Mouse (Mus musculus) left cerebral cortex, postnatal 25 days (tissue): ENCODE results near the gene Sel1l3. TPM values are rescaled to one million over a fixed set of nuclear protein-coding genes. Genes with fewer than 3 reads are reported as not detected.
A peak's percentile ranks its signal among the peaks of the same experiment; 100 is the strongest.

Source experiments
- DNase-seq, 2 experiments: peaks; one replicate each; pipeline ENCODE4 v3.0.0; 2022; ENCODE audit warnings: low spot score in 2 of 2, mixed read lengths in 1 of 2
- intact Hi-C: fragments of 180-260 bp; cut with DNase I; formaldehyde crosslinking; loops from one replicate; pipeline ENCODE4 v1.15.1; 2025
- total RNA-seq, 2 experiments: library from RNA; stranded (reverse); gene quantifications; 2 replicates each; pipeline ENCODE4 v1.2.3; 2021

The Sel1l3 gene
- total RNA-seq, 2 experiments from 2014 or later, result 67.3 to 70.4 TPM

DNA sequence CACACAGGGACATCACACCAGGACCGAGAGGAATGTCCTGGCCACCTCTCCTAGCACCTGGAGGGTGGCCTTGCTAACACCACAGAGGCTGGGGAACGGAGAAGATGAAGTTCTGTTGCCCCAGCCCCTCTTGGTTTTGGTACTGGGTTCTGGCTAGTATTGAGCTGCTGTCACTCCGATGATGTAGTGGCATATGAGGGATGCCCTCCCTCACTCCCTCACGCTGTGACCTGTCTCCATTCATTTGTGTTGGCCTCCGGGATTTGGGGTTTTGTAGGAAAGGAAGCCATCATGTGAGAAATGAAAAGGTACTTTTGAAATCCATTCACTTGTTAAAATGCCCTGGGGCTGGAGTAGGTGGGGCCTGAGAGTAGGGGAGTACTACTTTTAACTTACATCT is 33.8 kb downstream of the Sel1l3 start:
- intact Hi-C loops, result no loop called here

DNA sequence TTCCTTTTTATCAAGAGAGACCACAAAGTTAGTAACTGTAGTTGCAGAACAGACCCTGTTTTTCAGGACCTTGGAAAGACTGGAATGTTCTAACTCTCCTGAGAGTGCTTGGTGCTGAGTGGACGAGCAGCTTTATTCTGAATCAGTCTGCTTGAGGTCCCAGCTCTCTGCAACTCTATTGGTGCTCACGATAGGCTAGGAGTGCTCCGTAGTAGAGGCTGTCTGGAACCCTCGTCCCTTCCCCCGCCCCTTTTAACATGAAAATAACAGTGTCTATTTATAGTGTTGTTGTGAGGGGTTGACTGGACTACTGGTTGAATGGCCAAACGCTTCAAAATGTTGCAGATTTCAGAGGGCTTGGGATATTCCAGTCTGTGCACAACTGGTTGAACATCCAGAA is 37.0 kb downstream of the Sel1l3 start:
- intact Hi-C loops, result no loop called here
- no peak for DNase-seq

More for the DNA sequence above, 33.8 kb downstream of the Sel1l3 start:
- no peak for DNase-seq

DNA sequence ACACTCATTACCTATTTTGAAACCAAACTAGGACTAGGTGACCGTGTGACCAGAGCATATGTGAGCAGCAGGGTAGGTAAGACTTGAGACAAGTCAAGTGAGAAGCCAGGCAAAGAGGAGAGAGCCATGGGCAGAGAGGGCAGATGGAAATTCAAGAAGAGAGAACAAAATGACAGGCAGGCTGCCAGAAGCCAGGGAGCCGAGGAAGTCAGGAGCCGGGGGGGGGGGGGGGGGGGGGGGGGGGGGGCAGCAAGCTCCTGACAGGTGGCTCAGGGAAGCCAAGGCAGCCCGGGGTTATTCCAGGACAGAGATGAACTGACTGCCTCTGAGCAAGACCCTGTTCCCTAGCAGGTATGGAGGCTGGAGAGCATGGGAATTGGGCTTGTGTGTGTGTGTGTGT is 37.7 kb downstream of the Sel1l3 start:
- intact Hi-C loops, result no loop called here
- DNase-seq, result no peak

DNA sequence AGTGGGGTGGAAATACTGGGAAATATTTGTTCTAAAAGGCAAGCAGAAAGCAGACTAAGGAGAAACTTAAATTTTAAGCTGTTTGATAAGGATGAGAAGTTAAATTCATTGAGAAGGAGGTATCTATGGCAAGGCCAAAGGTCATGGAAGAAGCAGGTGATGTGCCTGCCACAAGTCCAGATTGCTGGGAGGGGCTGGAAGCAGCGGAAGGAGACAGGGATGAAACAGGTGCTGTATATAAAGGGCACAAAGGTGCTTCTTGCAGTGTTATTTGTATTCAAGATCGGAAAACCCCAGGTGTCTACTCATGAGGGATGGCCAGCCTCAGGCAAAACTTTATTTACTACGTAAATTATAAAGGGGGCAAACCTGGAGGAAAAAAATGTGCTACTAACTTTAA is 38.5 kb downstream of the Sel1l3 start:
- intact Hi-C loops, result no loop called here
- no peak for DNase-seq

DNA sequence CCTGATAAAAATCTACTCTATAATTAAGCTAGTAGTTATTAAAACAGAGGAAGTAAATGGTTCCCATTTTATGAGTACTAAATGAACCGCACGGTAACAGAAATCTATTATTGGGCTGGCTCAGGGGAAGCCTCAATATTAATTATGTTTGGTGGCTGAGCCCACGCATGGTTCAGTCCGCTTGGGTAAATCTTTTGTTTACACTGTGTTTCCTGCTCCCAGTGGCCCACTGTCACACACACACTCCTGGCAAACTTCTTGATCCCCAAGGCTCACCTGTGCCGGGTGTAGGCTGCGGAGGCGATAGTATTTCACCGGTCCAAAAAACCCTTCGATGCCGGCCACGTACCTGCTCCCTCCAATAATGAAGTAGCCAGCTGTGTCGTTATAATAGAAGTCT is 39.3 kb downstream of the Sel1l3 start:
- intact Hi-C loops, result no loop called here
- DNase-seq, result no peak

DNA sequence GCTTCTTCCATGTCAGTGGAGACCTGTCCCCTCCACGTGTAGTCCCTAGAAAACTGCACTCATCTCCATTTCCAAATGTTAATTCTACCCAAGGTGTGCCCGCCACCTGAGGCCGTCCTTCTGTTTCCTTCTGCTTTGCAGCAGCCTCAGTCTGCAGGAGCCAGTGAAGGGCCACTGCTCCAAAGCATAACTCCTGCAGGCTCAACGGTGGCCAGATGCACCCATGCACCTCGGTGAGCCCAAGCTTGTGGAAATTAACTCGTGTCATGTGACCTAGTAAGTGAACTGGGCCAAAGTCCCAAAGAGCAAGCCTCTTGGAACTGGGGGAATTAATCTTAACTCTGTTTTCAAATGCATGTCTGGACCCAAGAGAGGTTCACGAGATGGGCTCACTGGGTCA is 40.8 kb downstream of the Sel1l3 start:
- no peak for DNase-seq
- intact Hi-C loops, result no loop called here

DNA sequence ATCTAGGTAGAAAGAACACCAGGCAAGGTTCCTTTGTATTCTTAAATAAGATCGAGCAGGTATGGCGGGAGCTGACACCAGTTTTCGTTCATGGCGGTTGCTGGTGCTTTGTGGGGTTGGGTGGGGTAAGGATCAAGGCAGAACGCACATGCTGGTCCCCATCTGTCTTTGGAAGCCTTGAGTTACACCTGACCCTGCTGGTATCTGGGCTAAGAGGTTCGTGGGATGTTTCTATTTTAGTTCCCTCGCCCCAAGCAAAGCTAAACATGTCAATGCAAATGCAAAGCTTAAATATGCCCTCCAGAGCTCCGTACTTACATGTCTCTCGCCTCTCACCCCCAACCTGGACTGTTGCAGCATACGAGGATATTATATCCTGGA is 41.5 kb downstream of the Sel1l3 start:
- intact Hi-C loops, result no loop called here
- DNase-seq, result no peak

DNA sequence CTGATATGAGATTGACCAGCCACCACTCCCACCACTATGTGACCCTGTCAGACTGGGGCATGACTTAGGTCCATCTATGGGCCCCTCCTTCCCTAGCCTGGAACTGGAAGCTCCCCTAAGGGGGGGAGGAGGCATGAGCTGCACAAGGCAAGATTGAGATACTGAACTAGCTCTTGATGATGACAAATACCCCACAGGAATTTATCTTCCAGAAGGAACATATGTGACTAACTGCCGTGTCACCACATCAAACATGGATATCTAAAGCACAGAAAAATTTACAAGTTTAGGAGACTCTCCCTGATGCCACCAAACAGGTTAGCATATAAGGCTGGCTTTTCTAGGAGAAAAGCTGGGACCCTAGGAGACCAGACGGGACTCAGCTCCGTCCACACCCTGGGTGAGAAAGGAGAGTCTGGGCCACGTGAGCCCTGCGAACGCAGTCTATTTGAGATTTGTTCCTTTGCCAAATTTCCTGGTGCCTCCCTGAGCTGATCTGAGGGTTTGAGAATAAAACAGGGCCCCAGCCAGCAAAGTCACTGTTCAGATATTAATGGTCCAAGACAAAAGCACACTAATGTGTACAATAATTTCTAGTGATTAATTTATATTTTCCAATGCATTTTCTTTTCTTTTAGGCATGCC is 42.0 kb downstream of the Sel1l3 start:
- peak in 1 of 2 experiments; percentile 64 for DNase-seq
- intact Hi-C loops, result no loop called here

DNA sequence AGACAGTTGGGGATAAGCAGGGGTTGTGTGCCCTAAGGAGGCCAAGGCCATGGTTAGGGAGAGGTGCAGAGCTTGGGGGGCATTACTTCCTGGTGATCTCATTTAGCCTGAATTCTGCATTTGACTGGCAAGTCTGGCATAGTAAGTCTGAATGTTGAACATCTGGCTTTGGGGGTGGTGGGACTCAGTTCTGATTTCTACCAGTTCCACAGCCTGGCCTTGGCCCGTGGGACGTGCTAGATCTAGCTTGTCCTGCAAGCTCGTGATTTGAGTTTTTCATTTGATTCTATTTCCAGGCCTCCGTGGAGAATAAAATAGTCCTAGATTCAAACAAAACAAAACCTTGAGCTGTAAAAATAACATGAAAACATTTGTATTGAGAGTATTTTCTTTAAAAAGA is 46.2 kb downstream of the Sel1l3 start:
- intact Hi-C loops, result loop anchor here (2.0 kb wide), 1 partner anchor 25 kb away; no protein-coding TSS in a partner anchor
- peak in 1 of 2 experiments; percentile 85 for DNase-seq

DNA sequence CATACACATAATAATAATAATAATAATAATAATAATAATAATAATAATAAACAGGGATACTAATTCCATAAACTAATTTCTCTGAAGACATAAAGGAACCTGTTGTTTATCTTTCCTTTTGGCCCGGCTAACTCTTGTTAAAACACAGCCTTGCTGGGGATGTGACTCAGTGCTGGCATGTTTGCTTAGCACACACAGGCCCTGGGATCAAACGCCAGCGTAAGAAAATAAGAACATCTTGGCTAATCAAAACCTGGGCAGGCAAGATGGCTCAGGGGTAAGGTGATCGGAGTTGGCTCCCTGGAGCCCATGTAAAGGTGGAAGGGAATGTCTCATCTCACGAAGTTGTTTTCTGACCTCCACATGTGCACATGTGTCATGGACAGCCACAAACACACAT is 48.1 kb downstream of the Sel1l3 start:
- no peak for DNase-seq
- intact Hi-C loops, result loop anchor here (2.0 kb wide), 1 partner anchor 23 kb away; no protein-coding TSS in a partner anchor

DNA sequence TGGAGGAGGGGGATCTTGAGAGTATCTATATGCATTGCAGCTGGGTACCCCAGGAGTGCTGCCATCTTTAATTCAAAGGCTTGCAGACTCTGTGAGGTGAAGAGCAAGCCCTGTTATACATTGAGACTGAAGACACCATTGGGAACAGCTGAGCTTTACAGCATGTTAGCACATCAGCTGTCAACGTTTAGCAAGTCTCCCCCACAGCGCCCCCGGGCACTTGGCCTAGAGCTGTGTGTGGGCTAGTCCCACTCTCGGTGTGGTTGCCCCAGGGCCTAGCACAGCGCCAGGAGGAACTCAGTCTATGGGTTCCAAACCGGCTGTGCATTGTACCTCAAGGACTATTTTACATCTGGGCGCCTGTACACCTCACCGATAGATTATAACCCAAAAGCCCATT is 51.3 kb downstream of the Sel1l3 start:
- peak in 1 of 2 experiments; percentile 93 for DNase-seq
- intact Hi-C loops, result no loop called here

DNA sequence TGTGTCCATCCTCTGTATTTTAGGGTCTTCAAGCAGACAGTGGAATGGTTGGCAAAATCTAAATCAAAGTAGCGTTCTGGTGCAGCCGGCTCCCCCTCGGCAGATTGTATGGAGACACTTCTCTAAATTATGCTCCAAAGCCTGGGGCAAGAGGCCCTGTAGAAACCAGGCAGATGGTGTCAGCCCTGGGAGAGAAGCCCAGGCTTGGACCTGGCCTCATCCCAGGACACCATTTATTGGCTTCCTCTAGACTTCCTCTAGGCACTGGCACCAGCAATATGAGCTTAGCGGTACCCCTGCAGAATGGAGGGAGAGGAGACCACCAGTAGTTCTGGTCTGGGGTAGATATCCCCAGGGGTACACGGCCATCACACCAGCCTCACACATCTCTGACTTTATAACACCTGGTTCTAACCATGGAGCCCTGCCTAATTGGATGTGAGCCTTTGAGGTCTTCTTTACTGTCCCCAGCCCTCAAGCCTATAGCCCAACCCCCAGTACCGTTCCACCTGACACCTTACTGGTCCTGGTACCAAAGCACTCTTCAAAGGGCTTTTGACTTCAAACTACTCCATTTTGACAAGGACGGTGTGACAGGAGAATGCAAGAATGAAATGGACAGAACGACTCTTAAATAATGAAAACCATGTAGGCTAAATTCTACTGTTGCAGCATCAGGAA is 52.1 kb downstream of the Sel1l3 start:
- intact Hi-C loops, result no loop called here

DNA sequence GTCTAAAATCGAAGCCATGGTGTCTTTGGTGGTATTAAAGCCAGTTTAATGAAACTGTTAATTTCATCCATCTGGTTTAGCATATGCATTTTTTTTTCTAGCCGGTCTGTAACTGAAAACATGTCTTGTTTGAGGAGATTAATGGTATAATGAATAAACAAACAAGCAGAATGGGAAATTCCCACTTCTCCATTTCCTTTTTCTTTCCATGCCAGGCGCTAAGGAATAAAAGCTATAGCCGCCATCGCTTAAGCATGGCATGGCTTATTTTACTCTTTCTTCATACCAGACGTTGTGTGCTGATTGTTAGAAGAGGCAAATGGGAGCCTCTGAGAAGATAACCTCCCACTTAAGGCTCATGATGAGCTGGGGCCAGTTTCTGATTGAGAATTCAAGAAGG is 53.5 kb downstream of the Sel1l3 start:
- DNase-seq, result no peak
- intact Hi-C loops, result no loop called here

More for the DNA sequence above, 52.1 kb downstream of the Sel1l3 start:
- no peak for DNase-seq

DNA sequence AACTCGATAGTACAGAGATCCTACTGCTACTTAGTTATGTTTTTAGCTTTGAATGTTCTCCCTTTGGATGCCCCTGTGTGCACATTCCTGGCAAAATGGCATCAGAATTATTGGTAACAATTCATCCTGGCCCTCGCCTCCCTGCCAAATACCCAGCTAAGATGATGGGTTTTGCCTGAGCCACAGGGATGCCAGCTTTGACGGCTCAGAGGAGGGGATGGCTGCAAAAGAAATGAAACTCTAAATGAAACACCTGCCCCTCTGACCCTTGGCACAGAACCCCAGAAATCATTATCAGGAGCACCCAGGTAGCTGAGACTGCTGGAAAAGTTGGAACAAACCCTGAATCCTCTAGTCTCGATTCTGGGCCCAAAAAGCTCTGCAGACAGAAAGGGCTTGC is 54.1 kb downstream of the Sel1l3 start:
- no peak for DNase-seq
- intact Hi-C loops, result loop anchor here (5.0 kb wide), 2 partner anchors 53 to 98 kb away; partner anchors contain the start of gene Sel1l3

DNA sequence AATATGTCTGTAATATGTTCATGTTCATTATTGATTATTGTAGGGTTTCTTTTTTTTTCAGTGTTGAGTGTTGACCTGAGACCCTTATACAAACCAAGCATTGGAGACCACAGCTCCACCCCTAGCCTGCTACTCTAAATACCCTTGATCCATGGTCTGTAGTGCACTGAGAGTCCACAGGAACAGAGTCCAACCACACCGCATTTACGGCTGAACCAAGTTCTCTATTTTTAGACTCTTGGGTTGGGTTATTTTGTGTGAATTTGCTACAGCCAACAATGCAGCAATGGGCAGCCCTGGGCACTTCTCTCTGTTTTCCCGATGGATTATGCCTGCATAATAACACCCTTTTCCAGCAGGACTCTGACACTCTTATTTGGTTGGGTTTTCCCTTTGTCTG is 54.6 kb downstream of the Sel1l3 start:
- DNase-seq, result no peak
- intact Hi-C loops, result loop anchor here (5.0 kb wide), 2 partner anchors 53 to 98 kb away; partner anchors contain the start of gene Sel1l3

DNA sequence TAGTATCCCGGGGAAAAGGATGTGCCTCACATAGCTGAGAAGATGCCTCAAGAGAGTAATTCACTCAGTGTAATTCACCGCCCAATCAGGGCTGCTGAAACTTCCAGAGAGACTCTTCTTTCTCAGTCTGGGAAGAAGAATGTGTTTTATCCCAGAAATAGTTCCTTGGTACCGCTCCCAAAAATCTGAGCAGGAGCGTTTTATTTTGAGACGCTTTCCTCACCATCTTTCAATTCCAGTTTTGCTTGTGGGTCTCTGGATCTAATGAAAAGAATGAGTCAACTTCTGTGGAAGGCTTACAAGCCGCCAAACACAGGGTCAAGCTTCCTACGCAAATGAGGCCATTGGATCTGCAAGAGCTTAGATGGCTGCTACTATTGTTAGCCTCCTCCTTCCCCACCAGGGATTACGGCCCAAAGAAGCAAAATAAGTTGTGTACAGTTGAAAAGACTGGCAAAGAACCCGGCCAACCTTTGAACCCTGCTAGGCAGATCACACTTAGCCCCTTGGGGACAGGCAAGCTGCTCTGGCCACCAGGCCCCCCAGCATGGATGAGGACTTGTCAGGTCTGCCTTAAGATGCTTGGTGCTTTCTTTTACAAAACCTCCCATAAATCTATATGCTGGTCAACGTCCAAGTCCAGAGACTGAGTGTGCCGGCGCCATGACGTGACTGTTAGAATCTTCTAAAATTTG is 57.6 kb downstream of the Sel1l3 start:
- intact Hi-C loops, result loop anchor here (5.0 kb wide), 2 partner anchors 56 to 101 kb away; partner anchors contain the start of gene Sel1l3

DNA sequence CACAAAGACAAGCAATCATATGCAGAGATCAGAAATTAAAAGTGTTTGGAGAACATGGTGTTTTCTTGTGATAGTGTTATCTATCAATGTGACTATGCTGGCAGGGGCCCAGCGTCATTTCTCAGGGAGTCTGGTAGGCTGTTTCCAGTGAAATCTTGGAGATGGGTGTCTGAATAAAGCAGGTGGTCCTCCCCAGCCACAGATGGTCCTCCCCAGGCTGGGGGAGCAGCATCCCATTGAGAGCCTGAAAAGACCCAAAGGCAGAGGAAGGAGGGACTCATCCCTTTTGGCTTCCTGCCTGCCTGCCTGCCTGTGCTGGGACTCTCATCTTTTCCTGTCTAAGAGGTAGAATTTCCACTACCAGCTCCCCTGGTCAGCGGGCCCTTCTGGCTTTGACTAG is 59.2 kb downstream of the Sel1l3 start:
- intact Hi-C loops, result no loop called here
- DNase-seq, result peak in 1 of 2 experiments; percentile 76

More for the DNA sequence above, 57.6 kb downstream of the Sel1l3 start:
- peak in 1 of 2 experiments; percentile 96 for DNase-seq

DNA sequence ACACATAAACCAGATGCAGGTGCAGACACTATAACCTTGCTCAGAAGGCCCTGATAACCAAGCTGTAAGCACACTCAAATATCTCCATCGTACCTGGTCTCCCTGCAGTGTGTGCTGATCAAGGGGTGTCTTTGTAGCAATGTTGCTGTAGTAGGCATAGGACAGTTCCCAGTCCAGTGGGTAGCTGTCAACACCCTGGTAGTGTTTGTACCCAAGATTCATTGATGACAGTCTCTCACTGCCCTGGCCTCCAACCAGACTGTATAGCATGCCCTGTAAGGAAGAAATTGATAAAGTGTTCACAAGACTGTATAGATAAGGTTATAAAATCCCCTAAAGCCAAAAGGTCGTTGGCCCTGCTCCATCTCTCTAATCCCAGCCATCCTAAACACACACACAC is 59.6 kb downstream of the Sel1l3 start:
- intact Hi-C loops, result no loop called here
- DNase-seq, result no peak

DNA sequence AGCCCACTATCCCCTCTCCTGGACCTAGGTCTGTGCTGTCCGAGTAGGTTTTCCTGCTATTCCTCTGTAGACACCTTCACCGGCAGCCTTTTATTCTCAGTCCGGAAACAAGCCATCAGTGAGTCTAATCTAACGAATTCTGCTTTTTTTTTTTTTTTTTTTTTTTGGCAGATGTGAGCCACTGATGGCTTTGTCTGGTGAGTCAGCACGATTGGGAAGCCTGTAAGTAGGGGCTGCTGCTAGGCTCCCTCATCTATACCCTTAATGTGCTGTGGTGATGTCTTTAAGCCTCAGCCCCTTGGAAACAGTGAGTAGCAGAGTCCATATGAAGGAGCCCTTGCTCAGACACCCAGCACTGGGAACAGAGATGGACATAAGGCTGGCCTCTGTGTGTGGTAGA is 60.6 kb downstream of the Sel1l3 start:
- DNase-seq, result no peak
- intact Hi-C loops, result no loop called here

DNA sequence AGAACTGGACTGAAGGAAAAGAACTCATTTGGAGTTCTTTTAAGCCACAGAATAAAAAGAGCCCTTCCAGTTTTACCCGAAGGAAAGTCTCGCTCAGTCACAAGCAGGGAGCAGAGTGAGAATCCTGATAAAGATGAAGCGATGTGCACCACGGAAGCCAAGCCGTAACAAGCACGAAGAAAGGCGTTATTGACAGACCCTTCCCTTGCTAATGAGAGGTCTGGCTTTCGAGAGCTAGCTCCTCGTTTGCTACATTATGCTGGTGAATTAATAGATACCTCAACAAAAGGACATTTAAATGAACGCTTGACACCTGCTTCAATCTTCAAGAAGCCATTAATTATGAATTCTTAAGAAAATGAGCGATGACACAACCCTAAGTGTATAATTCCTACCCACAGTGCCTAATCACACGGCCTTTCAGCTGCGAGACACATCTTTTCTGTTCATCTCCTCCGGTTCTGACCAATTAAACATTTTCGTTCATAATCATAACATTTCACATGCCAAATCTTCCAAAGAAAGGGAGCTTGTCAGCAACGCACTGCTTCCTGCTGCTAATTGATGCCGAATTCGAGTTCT is 62.3 kb downstream of the Sel1l3 start:
- intact Hi-C loops, result no loop called here

More for the DNA sequence above, 62.3 kb downstream of the Sel1l3 start:
- no peak for DNase-seq
